Mouse (Mus musculus): ENCODE data around the gene Ugt1a6a.

Ugt1a6a gene

DNA sequence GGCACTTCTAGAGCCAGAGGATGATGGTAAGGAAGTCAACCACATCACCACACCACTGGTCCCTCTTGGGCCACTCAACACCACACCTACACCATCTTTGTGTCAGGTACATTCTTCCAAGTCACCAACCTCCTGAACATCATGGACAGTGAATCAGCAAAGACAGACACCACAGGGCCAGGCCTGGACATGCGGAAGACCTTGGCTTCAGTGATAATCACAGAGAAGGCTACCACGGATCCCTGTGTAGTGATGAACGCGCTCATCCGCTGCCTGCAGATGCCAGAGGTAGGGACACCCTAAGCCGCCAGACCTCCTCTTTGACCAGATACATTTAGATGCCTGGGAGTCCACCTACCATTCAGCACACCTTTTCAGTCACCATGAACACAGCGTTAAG is 93.5 kb downstream of the Ugt1a6a start:
- DNase-seq (ENCODE audit: low read depth, low spot score): no peak

DNA sequence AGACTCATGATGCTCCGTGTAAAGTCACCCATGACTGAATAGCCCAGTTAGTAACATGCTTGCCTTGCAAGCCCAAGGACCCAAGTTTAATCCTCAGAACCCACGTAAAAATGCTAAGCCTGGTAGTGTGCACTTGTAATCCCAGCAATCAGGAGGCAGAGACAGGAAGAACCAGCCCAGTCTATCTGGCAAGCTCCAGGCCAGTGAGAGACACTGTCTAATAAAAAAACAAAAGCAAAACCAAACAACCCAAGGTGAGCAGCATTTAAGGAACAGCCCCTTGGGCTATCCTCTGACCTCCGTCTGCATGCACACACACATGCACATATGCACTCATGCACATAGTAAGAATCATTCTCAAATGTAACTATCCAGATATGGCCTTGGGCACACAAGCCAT is 95.0 kb downstream of the Ugt1a6a start:
- no peak for DNase-seq (ENCODE audit: low read depth, low spot score)

DNA sequence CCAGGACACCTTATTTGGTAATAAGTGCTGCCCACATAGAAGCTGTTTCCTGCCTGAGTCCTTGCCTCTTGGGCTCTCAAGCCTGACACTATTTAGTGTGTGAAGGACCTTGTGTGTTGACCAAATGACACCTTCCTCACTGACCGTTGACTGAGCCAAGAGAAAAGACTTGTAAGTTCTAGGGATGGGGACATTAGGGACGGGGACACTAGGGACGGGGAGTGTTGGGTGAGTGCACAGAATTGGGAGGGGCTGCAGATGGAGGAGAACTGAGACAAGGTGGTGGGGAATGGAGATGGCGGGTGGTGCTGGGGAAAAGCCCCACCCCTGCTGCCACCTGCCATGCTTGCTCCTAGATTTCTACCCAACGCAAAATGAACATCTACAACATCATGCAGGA is 95.4 kb downstream of the Ugt1a6a start:
- DNase-seq (ENCODE audit: low read depth, low spot score): no peak

DNA sequence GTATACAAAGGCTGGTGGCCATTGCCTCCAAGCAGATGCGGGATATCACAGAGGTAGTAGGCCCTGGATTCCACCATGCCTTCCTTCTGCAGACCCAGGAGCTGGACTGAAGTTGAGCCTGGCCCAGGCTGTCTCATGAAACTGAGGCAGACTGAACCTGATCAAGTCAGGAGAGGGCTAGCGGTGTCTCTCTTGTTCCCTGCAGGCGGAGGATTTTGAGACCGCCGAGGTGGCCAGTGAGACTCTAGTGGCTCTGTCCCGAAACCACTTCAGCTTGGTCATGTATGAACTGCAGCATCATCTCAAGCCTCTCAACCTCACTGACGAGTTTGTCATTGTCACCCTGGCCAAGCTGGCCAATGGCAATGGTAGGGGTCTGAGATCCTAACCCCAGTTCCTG is 95.8 kb downstream of the Ugt1a6a start:
- DNase-seq (ENCODE audit: low read depth, low spot score): no peak

DNA sequence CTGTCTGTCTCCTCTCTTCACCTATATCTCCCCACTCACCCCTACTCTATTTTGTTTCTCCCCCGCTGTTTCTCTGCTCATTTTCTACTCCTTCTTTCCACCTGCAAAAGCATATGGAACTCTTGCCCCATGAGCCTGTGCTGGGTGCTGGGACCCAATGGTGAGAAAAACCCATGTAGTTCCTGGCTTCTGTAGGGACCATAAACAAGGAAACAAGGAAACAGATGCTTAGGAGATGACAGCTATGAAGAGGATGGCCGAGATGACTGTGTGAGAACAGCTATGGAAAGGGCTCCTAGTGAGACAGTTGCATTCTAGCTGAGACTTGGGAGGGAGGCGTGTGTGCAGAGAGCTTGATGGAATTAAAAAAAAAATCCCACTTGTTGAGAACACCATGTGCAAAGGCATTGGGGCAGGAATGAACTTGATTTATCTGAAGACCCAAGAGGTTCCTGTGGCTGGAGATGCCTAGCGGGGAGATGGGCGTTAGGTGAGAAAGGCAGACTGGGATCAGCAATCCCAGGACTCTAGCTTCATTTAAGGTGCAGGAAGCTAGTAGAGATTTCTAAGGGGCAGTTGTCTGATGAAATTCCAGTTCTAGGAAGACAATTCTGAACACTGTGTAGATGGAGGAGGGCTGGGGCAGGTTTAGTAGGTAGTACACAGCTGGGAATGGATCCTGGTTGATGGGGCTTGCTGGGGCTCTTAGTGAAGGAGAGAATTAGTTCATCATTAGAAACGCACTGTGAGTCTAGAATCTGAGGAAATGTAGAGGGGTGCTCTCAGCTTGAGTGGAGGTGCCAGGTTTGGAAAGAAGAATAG is 96.6 kb downstream of the Ugt1a6a start:
- no peak for DNase-seq (ENCODE audit: low read depth, low spot score)

DNA sequence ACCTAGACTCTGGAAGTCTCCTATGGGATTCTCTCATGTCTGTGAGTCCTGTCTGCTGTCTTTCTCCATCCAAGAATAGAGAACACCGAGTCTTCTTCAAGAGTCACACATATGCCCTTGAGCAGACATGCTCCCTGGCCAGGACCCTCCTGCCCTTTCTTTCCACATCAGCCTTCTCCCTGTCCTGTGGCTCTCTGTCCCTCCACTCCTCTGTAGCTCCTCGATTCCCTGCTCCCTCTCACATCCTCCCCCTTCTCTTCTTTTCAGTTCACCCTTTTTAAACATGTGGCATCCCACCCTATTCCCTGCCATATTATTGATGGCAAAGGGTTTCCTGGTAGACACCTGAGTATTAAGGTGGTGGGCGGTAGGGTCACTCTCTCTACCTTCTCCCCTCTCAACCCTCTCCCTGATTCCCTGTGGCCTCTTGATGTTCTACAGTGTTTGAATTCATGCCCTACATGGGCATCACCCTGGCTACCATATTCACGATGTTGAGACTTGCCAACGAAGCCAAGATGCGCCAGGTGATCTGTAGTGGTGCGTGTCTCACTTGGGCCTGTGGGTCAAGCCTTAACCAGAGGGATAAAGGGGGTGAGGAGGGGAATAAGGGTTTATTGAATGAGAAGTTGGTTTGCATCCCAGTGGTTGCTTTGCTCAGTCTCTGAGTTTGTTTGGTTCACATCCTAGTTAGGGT is 97.3 kb downstream of the Ugt1a6a start:
- no peak for DNase-seq (ENCODE audit: low read depth, low spot score)

DNA sequence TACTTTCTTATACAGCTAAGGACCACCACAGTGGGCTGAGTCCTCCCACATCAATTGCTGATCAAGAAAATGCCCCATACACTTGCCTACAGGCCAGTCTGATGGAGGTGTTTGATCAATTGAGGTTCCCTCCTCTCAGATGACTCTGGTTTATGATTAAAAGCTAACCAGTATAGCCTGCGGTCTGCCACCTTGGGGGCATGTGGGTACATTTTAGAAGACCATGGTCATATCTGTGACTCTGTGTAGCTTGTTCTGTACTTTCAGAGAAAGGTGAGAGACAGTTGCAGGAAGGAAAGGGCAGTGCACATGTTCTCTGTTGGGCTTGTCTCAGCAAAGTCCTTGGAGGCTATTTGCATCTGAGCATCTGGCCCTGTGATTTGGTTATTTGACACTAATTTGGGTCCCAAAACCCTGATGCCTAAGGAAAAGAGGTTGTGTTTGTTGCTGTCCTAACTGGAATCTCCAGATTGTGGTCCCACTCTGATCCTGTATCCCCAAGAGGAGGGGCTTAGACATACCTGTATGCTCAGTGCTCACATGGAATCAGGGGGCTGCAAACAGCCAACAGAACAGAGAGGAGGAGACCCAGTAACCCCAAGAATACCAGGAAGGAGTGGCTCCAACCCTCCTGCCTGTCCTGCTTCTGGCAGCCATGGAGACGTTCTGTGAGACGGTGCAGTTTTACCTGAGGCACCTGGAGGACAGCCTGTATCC is 98.2 kb downstream of the Ugt1a6a start:
- DNase-seq (ENCODE audit: low read depth, low spot score): no peak

DNA sequence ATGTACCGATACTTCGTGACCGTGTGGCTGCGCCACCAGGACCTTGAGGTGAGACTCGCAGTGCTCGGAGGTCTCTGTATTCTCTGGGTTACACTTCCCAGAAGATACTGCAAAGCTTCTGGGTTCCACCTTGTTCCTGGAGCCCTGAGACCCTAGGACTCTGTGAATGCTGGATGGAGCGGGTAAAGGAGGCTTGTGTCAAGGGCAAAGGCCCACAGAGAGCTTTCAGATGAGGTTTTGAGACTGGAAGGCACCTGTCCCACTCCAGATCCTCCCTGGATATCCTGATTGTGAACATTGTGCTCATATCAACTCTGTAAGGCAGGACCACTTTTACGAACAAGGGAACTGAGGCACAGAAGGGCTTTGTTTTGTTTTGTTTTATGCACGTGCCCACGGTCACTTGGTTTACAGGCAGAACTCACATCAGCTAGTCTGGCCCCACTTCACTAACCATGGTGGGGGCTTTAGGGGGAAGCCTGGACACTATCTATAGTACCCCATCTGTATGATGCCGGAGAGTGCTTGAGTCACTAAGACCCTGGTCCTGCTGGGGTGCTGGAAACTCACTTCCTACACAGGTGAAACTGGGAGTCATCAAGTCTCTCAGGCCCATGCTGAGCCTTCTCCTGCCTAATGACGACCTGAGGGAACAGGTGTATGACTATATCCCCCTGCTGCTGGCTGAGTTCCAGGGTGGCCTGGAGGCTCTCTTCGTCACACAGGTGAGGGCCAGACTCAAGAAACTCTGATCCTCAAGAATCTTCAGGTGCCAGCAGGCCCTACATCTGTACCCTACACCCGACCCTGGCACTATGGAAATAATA is 99.0 kb downstream of the Ugt1a6a start:
- DNase-seq (ENCODE audit: low read depth, low spot score): no peak

DNA sequence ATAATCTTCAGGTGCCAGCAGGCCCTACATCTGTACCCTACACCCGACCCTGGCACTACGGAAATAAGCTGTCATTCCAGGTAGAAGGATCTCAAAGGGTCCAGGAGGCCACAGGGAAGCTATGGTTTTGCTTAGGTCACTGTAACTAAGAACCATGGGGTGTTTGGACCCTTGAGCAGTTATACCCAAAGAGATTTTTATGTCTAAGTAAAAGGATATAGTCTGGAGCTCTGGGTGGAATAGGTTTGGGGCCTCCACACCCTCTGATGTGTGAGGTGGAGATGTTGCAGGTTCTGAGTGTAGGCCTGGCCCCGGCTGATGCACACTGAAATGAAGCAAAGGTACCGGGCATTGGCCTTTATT is 99.6 kb downstream of the Ugt1a6a start:
- DNase-seq (ENCODE audit: low read depth, low spot score): no peak

DNA sequence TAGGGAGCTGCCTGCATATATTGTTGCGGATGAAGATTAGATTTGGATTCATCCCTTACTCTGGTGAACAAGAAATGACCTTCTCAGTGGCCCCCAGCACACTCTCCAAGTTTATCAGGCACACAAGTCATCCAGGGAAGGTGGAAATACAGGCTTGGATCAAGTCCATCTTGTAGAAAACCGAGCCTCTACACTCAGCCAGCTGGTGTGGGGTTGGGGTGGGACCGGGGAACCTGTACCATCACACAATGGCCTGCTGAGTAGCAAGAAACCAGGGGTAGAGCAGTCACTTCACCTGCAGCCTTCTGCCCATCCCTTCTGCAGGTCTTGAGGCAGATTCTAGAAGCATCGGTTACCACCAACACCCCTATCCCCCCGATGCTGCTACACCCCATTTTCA is 100.0 kb downstream of the Ugt1a6a start:
- DNase-seq (ENCODE audit: low read depth, low spot score): no peak

DNA sequence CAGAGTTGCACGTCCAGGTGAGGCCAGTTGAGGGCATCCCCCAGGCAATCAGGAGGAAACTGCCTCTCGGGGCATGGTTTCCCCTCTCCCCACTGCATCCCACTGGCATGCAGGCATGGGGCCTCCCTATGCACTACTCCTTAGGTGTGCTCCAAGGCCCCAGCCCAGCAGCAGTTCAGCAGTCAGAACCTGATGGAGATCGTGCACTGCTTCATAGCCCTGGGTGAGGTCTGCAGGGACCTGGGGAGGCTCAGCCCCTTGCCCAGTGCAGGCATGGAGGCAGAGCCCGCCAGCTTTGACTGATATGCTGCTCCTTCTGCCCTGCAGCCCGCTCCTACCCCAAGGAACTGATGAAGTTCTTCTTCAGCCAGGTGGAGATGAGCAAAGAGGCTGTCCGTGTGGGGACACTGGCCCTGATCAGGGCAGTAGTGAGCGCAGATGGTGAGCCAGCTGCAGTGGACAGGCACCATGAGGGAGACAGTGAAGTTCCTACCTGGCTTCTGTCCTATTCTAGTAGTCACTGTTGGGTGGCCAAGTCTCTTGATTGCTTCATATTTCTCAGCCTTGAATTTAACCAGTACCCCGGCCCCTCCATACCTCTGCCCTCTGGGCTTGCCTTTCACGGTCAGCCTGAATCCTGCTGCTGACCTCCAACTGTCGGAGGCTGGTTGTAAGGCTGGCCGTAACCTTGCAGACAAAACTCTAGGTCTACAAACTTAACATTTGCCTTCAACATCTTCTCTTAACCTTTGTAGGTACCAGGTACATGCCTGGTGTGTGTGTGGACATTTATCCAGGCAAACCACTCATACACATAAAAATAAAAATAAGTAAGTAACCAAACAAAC is 100.7 kb downstream of the Ugt1a6a start:
- no peak for DNase-seq (ENCODE audit: low read depth, low spot score)

DNA sequence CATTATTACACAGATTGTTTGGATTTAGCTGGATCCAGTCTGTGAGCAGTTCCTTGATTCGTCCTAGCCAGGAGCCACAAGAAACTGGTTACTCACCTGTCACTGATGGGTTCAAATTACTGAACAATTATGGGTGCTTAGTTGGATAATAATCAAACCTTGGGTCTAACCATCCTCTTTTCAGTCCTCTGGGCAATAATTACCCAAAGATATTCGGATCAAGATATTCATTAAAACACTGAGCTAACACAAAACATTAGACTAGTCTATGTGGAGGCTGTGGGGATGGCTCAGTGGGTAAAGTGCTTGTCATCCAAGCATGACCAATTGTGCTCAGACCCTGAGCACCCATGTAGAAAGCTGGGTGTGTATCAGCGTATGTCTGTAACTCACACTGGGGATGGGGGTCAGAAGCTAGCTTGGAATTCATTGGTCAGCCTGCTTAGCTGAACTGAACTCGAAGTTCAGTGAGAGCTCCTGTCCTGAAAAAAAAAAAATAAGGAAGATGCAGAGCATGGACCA is 101.3 kb downstream of the Ugt1a6a start:
- no peak for DNase-seq (ENCODE audit: low read depth, low spot score)

DNA sequence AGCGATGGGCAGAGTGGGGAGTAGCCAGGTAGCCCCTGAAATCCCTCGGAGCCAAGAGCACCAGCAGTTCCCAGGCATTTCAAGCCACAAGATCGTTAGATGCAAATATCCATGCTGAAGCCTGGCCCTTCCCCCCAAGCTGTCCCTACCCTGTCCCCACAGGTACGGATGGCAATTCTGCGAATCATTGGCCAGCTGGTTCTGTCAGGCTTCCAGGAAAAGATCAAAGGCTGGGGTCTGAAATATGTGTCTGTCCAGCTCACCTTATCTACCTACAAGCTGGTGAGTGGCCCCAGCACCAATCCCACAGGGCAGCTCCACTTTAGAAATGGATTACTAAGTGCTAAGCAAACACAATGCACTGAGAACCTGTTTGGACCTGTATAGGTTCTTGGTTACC is 102.7 kb downstream of the Ugt1a6a start:
- no peak for DNase-seq (ENCODE audit: low read depth, low spot score)

DNA sequence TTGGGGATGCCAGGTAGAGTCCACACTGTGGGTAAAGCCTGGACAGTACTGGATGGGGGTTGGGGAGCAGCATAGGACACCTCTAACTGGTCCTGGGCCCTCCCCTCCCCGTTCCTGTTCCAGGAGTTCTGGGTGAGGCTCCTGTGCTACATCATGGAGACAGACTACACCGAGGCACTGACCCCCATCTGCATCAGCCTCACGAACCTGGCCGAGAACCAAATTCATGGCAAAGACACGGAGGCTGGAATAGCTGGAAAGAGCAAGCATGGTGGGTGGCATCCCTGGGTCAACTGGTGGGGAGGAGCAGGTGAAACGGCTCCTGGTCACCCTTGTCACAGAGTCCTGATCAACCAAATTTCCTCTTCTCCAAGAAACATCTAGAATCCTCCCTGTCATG is 104.2 kb downstream of the Ugt1a6a start:
- DNase-seq (ENCODE audit: low read depth, low spot score): no peak

DNA sequence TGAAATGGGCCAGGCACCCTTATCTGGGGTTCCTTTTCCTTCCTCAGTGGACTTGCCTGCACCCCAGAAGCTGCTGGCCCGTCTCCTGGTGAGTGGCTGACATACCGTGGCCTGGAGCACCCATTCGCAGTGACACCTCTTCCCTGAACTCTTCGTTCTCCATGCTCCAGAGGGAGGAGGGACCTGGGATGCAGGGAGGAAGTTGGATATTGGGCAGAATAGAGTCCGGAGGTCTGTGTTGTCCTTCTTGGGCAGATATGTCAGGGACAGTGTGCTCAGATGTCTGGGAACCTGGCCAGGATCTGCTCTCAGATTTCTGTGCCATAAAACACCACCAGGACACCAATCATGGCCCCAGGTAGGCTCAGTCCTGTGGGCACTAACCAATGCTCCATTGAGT is 105.5 kb downstream of the Ugt1a6a start:
- no peak for DNase-seq (ENCODE audit: low read depth, low spot score)

DNA sequence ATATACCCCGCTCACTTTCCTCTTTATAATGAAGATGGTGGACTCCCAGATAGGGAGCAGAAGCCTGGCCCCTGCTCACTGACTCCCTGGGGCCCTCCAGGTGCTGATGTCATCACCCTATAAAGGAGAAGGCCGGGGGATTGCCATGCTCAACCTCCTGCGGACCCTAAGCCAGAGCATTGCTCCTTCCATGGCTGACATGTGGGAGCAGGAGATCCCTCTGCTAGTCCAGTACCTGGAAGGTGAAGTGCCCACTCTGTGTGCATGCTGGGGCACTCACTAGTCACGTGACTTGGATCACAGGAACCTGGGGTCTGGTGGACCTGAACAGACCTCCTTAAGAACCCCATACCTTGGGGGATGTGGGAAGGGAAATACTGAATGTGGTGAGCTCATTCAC is 106.0 kb downstream of the Ugt1a6a start:
- DNase-seq (ENCODE audit: low read depth, low spot score): no peak

DNA sequence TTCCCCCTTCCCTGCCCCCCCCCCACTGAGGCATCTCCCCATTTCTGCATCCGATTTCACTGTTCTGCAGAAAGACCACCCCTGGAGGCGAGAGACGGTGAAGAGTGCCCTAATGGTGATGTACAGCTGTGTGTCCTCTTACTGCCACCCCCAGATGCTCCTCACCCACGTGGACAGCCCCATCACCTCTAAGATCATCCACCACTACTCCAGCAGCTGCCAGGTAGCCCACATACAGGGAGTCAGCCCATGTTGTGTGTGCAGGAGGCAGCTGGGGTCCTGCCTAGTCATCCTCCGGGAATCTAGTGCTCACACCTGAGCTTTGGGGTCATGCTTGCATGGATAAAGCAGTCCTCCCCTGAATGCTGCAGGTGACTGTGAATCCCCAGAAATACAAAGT is 109.3 kb downstream of the Ugt1a6a start:
- DNase-seq (ENCODE audit: low read depth, low spot score): no peak

DNA sequence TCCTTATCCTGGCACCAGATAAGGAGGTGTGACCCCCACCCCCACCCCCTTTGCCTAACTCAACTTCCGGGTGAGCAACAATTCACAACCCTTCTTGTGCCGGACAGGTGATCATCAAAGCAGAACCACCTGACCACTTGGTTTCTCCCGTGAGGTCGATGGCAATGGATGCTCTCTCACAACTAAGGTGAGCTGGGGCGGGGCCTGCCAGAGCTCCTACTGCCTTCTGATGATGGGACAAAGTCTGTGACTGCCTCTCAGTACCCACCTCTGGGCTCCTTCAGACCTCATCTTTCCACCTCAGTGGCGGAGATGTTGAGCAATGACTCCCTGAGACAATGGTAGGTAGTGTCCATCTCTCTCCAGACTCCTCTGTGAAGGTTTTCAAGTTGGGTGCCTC is 111.3 kb downstream of the Ugt1a6a start:
- no peak for DNase-seq (ENCODE audit: low read depth, low spot score)

DNA sequence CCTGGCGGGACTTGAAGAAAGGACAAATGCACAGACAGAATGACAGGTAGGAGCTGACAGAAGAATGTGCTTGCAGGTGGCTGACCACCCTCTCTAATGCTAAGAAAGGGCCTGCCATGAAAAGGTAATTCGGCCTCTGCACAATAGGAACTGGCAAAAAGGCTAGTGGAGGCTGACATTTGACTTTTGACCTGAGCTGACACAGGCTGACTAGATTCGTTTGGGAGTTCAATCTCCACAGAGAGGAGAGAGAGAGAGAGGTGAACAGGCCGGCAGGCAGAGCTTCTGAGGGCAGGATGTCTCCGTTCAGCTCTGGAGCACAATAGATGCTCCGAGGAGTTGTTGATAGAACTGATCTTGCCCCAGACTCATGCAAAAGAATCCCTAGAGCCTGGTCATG is 111.8 kb downstream of the Ugt1a6a start:
- DNase-seq (ENCODE audit: low read depth, low spot score): no peak

DNA sequence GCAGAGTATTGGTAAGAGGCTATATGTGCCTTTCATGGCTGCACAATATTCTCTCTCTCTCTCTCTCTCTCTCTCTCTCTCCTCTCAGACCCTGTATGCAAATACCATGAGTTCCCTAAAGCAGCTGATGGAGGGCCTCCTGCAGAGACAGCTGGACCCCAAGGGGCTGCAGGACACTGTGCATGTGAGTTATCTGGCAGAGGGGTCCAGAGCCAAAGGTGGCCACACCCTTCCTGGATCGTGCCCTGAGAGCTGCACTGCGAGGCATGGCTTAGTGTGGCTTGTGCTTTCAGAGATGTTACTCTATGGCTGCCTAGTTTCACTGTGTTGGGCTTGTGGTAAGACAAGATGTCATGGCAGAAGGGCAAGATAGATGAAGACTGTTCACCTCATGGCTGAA is 113.1 kb downstream of the Ugt1a6a start:
- DNase-seq (ENCODE audit: low read depth, low spot score): no peak

DNA sequence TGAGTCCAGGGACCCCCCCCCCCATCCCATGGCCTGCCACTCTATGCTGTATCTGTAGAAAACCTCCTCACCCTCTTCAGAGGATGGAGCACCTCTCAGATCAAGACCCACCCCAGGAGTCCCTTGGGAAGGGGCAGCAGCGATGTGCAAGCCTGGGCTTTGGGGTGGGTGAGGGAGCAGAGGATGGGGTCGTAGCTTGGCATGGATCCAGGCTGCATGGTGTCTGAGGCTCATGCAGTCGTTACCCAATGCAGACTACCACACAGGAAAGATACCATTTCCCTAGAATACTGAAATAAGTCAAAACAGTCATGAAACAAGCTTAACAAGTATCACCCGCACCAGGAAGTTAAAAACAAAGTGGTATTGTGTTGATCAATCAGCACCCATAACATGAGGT is 114.0 kb downstream of the Ugt1a6a start:
- no peak for DNase-seq (ENCODE audit: low read depth, low spot score)
